Mouse (Mus musculus) embryonic facial prominence, embryonic 11.5 days (tissue): ENCODE measurements around the gene Ubtf. TPM values are rescaled to one million over a fixed set of nuclear protein-coding genes. Genes with fewer than 3 reads are reported as not detected.

ENCODE experiments used
- ATAC-seq: fragments of 200-750 bp; cut with Nextera tagmentation; replicated peaks from 2 replicates; pipeline ENCODE4 v1.8.0; 2017; ENCODE audit warnings: low read depth; ENCODE audit not compliant: insufficient number of reproducible peaks, low FRiP score, low TSS enrichment
- DNase-seq: peaks from one replicate; pipeline ENCODE4 v3.0.0-alpha.2; 2015; ENCODE audit warnings: low spot score
- H3K27ac ChIP-seq: fragments of 300-500 bp; sonication (generic); replicated peaks from 2 replicates; pipeline ENCODE4 v1.5.1; 2014; ENCODE audit warnings: mild to moderate bottlenecking, low read depth, low read length, control low read depth
- H3K27me3 ChIP-seq: fragments of 300-500 bp; sonication (generic); 2 replicates; pipeline ENCODE4 v1.6.1; 2014; ENCODE audit warnings: mild to moderate bottlenecking, low read length, moderate library complexity, mixed read lengths; ENCODE audit not compliant: control insufficient read depth, insufficient read depth
- H3K36me3 ChIP-seq: fragments of 300-500 bp; sonication (generic); replicated peaks from 2 replicates; pipeline ENCODE4 v1.6.1; 2014; ENCODE audit warnings: low read depth, mild to moderate bottlenecking, low read length, moderate library complexity, mixed read lengths; ENCODE audit not compliant: control insufficient read depth, insufficient read depth
- H3K4me1 ChIP-seq: fragments of 300-500 bp; sonication (generic); 2 replicates; pipeline ENCODE4 v1.6.1; 2014; ENCODE audit warnings: low read length, mixed read lengths; ENCODE audit not compliant: control insufficient read depth, insufficient read depth
- H3K4me2 ChIP-seq: fragments of 300-500 bp; sonication (generic); 2 replicates; pipeline ENCODE4 v1.6.1; 2014; ENCODE audit warnings: low read depth, mild to moderate bottlenecking, control low read depth, low read length, moderate library complexity
- H3K4me3 ChIP-seq: fragments of 300-500 bp; sonication (generic); 2 replicates; pipeline ENCODE4 v1.5.1; 2014; ENCODE audit warnings: low read depth, low read length, control low read depth
- H3K9ac ChIP-seq: fragments of 300-500 bp; sonication (generic); replicated peaks from 2 replicates; pipeline ENCODE4 v1.6.1; 2014; ENCODE audit warnings: mild to moderate bottlenecking, control low read depth, low read length
- H3K9me3 ChIP-seq: fragments of 300-500 bp; sonication (generic); replicated peaks from 2 replicates; pipeline ENCODE4 v1.6.1; 2016; ENCODE audit warnings: mild to moderate bottlenecking, low read length, inconsistent platforms, mixed read lengths; ENCODE audit not compliant: control insufficient read depth
- WGBS: fragments of 180-500 bp; shearing (Covaris S2); extraction: QIAGEN DNeasy Blood & Tissue Kit; methylation state at CpG from one replicate; pipeline ENCODE4 v1.1.7; 2014; 5-methylcytosine and 5-hydroxymethylcytosine counted together
- polyA plus RNA-seq: library from polyadenylated mRNA; unstranded; fragments of >200 nt; fragmentation: Nextera tagmentation; extraction: Ambion mirVana; gene quantifications from 2 replicates; pipeline ENCODE4 v1.2.1, GENCODE M21; 2014

Ubtf gene
- polyA plus RNA-seq, 1 experiment from 2014 or later, result 84.5 TPM

GRCm38 (mm10) chr11:102277754-102278153 lies 41.8 kb downstream of the Ubtf start:
- ATAC-seq (no peak), DNase-seq (no peak)
- no peaks in the 10 kb centered on the region for H3K27me3 ChIP-seq
- WGBS, result 54% methylated on average over 9 of the region's 12 CpGs
- no peak overlapping the region for H3K27ac ChIP-seq
- H3K4me1 ChIP-seq, result peaks cover 3% of the 10 kb centered on the region
- H3K9me3 ChIP-seq, result no peaks in the 10 kb centered on the region
- no peak overlapping the region for H3K4me3 ChIP-seq
- H3K9ac ChIP-seq, result no peak overlapping the region
- no peak overlapping the region for H3K4me2 ChIP-seq
- H3K36me3 ChIP-seq, result no peaks in the 10 kb centered on the region

GRCm38 (mm10) chr11:102276411-102276915 lies 43.1 kb downstream of the Ubtf start:
- ATAC-seq (peak; percentile 77), DNase-seq (peak; percentile 61)
- Histone ChIP-seq H3K9ac (peak overlapping the region; percentile 73), H3K4me1 (peaks cover 3% of the 10 kb centered on the region), H3K36me3 (no peaks in the 10 kb centered on the region), H3K27ac (no peak overlapping the region), H3K9me3 (no peaks in the 10 kb centered on the region), H3K4me2 (peak overlapping the region; percentile 81), H3K4me3 (peak overlapping the region; percentile 37), H3K27me3 (no peaks in the 10 kb centered on the region)
- 1% methylated on average over 33 of the region's 33 CpGs for whole genome bisulfite sequencing

GRCm38 (mm10) chr11:102268520-102269244 lies 50.9 kb downstream of the Ubtf start, which contains the start of gene Asb16:
TSS of gene Asb16 (plus strand) at chr11:102268743.
- H3K9me3 ChIP-seq, result no peaks in the 10 kb centered on the region
- H3K4me2 ChIP-seq, result no peak within 1 kb of the TSS
- DNase-seq (no peak), ATAC-seq (no peak)
- H3K4me1 ChIP-seq, result no peaks in the 10 kb centered on the region
- WGBS, result 84% methylated on average over 12 of the region's 12 CpGs
- no peak within 1 kb of the TSS for H3K4me3 ChIP-seq
- no peaks in the 10 kb centered on the region for H3K27me3 ChIP-seq
- no peak within 1 kb of the TSS for H3K27ac ChIP-seq
- H3K9ac ChIP-seq, result no peak within 1 kb of the TSS
- no peaks in the 10 kb centered on the region; the same call in 1 of the 2 replicates for H3K36me3 ChIP-seq

GRCm38 (mm10) chr11:102267480-102267879 lies 52.1 kb downstream of the Ubtf start:
- Histone ChIP-seq H3K4me2 (no peak overlapping the region), H3K36me3 (no peaks in the 10 kb centered on the region; the same call in 1 of the 2 replicates), H3K27me3 (no peaks in the 10 kb centered on the region), H3K4me1 (no peaks in the 10 kb centered on the region), H3K9ac (peak overlapping the region; percentile 22), H3K9me3 (no peaks in the 10 kb centered on the region), H3K4me3 (no peak overlapping the region), H3K27ac (no peak overlapping the region)
- DNase-seq (peak; percentile 85), ATAC-seq (peak; percentile 75; the same call in 1 of the 2 replicates)
- WGBS, result 6% methylated on average over 11 of the region's 11 CpGs

- peaks cover 2% of the 10 kb centered on the region; the same call in 1 of the 2 replicates for H3K36me3 ChIP-seq
- no peaks in the 10 kb centered on the region for H3K4me1 ChIP-seq
- DNase-seq (no peak), ATAC-seq (peak; percentile 12; the same call in 1 of the 2 replicates)
- H3K27me3 ChIP-seq, result no peaks in the 10 kb centered on the region
- H3K4me3 ChIP-seq, result no peak overlapping the region
- no peak overlapping the region for H3K27ac ChIP-seq
- WGBS, result 87% methylated on average over 8 of the region's 8 CpGs
- no peaks in the 10 kb centered on the region for H3K9me3 ChIP-seq
- H3K4me2 ChIP-seq, result no peak overlapping the region
- H3K9ac ChIP-seq, result peak overlapping the region; percentile 22
These were observed 52.7 kb downstream of the Ubtf start for GRCm38 (mm10) chr11:102266631-102267355.

GRCm38 (mm10) chr11:102265816-102266215 lies 53.7 kb downstream of the Ubtf start:
- H3K9me3 ChIP-seq, result no peaks in the 10 kb centered on the region
- H3K4me2 ChIP-seq, result no peak overlapping the region
- H3K4me3 ChIP-seq, result no peak overlapping the region
- no peak overlapping the region for H3K9ac ChIP-seq
- no peaks in the 10 kb centered on the region for H3K4me1 ChIP-seq
- H3K27ac ChIP-seq, result no peak overlapping the region
- DNase-seq, result no peak
- peaks cover 2% of the 10 kb centered on the region; the same call in 1 of the 2 replicates for H3K36me3 ChIP-seq
- ATAC-seq, result no peak
- 62% methylated on average over 14 of the region's 14 CpGs for WGBS
- no peaks in the 10 kb centered on the region for H3K27me3 ChIP-seq

- DNase-seq, result no peak
- no peak overlapping the region for H3K9ac ChIP-seq
- no peaks in the 10 kb centered on the region for H3K27me3 ChIP-seq
- no peak overlapping the region for H3K27ac ChIP-seq
- H3K36me3 ChIP-seq, result peaks cover 6% of the 10 kb centered on the region
- no peak overlapping the region for H3K4me3 ChIP-seq
- H3K9me3 ChIP-seq, result no peaks in the 10 kb centered on the region
- ATAC-seq, result no peak
- H3K4me2 ChIP-seq, result no peak overlapping the region
- 92% methylated on average over 7 of the region's 7 CpGs for WGBS
- H3K4me1 ChIP-seq, result no peaks in the 10 kb centered on the region
These were observed 56.3 kb downstream of the Ubtf start for GRCm38 (mm10) chr11:102263211-102263610.

GRCm38 (mm10) chr11:102258521-102258920 lies 61.0 kb downstream of the Ubtf start:
- Histone ChIP-seq H3K4me3 (no peak overlapping the region), H3K4me1 (no peaks in the 10 kb centered on the region), H3K9ac (no peak overlapping the region), H3K9me3 (no peaks in the 10 kb centered on the region), H3K27ac (no peak overlapping the region), H3K27me3 (no peaks in the 10 kb centered on the region), H3K4me2 (no peak overlapping the region), H3K36me3 (peaks cover 6% of the 10 kb centered on the region; the same call in 1 of the 2 replicates)
- ATAC-seq, result no peak
- no peak for DNase-seq
- 94% methylated on average over 3 of the region's 3 CpGs for WGBS
